In the genomic region with DNA sequence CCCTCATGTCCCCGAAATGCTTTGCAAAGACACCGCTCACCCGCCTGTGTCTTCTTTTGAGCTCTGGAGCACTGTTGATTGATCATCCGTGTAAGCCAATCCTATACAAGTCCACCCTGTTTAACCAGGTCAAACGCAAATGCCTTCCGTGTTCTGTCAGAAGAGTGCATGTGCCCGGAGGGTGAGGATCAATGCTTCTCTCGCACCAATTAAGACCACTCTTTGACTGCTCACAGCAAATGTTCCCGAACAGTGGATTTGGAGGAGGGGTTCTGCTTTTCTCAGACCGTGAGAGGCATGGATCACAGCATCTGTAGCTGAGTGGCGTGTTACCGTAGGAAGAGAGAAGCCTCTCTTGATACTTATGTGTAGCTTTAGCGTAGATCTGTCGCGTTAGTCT, we compare ENCODE assay signal across 21 mouse cellular contexts. TPM values are rescaled to one million over a fixed set of nuclear protein-coding genes. Genes with fewer than 3 reads are reported as not detected.
"Had no signal": no experiment of that assay in that cellular context is flagged by ENCODE, and none has a peak within 500 bp of the region (broad histone marks: within the 10 kb centered on the region; RNA-seq: fewer than 3 reads in every experiment).

No protein-coding gene starts in this region.

- H3K9me3 ChIP-seq: liver, embryonic 15.5 days; lung, embryonic 15.5 days; midbrain, embryonic 15.5 days; neural tube, embryonic 12.5 days; stomach, embryonic 15.5 days had no signal

- H3K27ac ChIP-seq: liver, embryonic 13.5 days; liver, embryonic 15.5 days; lung, embryonic 15.5 days; macrophage; midbrain, embryonic 15.5 days; neural tube, embryonic 12.5 days; stomach, embryonic 15.5 days; stomach, postnatal 0 days had no signal

- H3K4me3 ChIP-seq: liver, embryonic 13.5 days; liver, embryonic 15.5 days; lung, embryonic 15.5 days; megakaryocyte, embryonic 14.5 days; midbrain, embryonic 15.5 days; neural tube, embryonic 12.5 days; stomach, embryonic 15.5 days had no signal

- H3K4me2 ChIP-seq: liver, embryonic 13.5 days; liver, embryonic 15.5 days; lung, embryonic 15.5 days; midbrain, embryonic 15.5 days; neural tube, embryonic 12.5 days; stomach, embryonic 15.5 days had no signal

- H3K27me3 ChIP-seq: liver, embryonic 13.5 days; liver, embryonic 15.5 days; megakaryocyte, embryonic 14.5 days; midbrain, embryonic 15.5 days; neural tube, embryonic 12.5 days; stomach, embryonic 15.5 days had no signal

- ATAC-seq: liver, postnatal 0 days; lung, postnatal 0 days; midbrain, embryonic 15.5 days had no signal

- H3K36me3 ChIP-seq: liver, embryonic 15.5 days; lung, embryonic 15.5 days; midbrain, embryonic 15.5 days; neural tube, embryonic 12.5 days; stomach, embryonic 15.5 days had no signal

- H3K9ac ChIP-seq: liver, embryonic 13.5 days; liver, embryonic 15.5 days; liver, postnatal 0 days; lung, embryonic 15.5 days; midbrain, embryonic 15.5 days; neural tube, embryonic 12.5 days; stomach, embryonic 15.5 days had no signal

- DNase-seq: liver, embryonic 13.5 days; liver, postnatal 0 days; lung, adult 2 months; lung, postnatal 14 days; lung, postnatal 36 days; right cerebral cortex, postnatal 14 days; thymus, adult 2 months; thymus, postnatal 25 days; thymus, postnatal 4 days had no signal

- H3K4me1 ChIP-seq: liver, embryonic 13.5 days; liver, embryonic 15.5 days; megakaryocyte, embryonic 14.5 days; midbrain, embryonic 15.5 days; stomach, embryonic 15.5 days had no signal

RNA-seq across cellular contexts. Expression of gene Prox1, which starts 46.1 kb away (rescaled TPM):
- total RNA-seq: megakaryocyte progenitor cell, adult 5-6 weeks; monocyte, adult 5-6 weeks; neutrophil, adult 5-6 weeks had no signal
